Mouse (Mus musculus) cerebellum, adult 9-10 months (tissue): ENCODE measurements around the gene Ccdc174.
"Not testable (repeated sequence)": the region's sequence is repeated elsewhere in the genome, so short reads cannot be mapped to it uniquely, and the experiment has no call there.

ENCODE experiments used
- DNase-seq: peaks from one replicate; pipeline ENCODE4 v3.0.0; 2022

Ccdc174 gene

DNA sequence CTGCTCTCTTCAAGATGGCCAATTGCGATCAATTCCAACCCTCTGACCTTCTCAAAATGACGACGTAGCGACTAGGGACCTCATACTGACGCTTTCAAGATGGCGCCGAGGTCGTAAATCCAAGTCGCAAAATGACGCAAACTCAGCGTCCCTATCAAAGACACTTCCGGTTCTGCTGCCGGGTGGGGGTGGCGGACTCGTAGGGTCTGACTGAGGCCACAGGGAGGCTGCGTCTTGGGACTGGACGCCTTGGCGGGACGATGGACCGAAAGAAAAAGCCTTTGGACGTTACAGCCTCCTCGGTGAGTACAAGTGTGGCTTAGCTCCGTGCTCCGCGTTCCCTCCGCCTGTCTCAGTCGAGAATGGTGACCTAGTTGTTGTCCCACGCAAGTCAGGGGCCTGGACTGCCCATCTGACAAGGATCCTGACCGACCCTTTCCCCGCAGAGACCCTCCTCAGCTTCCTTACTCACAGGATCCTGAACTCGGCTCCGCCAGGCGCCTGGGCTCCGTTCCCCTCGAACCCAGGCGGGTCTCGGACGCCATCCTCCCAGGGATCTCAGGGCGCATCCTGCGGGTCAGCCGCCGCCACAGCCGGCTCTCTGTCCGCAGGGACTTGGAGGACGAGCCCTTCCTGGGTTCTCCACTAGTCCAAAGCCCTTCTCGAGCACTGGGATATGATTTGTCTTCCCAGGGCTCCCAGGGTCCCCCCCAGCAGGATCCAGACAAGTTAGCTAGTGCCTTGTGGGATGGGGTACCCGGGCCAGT, at the start of gene Ccdc174:
Gene Ccdc174, plus strand, starts transcription at position 169 of the 767 bp plus-strand sequence.
- peak; percentile 95 for DNase-seq

DNA sequence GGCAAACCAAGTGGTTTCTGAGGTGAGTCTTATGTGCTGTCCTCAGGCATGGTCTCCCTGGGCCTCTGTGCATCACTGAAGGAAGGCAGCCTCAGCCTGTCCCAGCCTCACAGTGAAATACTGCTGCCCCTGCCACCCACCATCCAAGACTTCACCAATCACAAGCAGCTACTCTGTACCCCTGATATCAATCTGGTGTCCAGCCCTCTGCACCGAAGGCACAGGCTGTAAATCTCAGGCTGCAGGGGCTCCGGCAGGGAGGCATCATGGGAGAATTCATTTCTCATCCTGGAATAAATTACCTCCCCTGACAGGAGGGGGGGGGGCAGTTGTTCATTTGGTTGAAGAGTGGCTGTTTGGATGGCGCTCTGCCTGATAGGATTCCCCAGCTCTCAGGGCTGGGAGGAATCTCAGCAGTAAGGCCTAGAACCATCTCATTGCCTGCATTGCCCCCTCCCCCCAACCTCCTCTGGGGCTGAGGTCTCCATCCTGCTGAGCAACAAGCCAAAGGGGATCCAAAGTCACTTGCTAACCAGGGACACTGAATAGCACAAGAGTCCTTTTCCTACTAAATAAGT, 44.9 kb upstream of the Ccdc174 start:
- DNase-seq = no peak

- DNase-seq = no peak
Measured at GRCm38 (mm10) chr6:91839010-91839871, 38.6 kb upstream of the Ccdc174 start.

DNA sequence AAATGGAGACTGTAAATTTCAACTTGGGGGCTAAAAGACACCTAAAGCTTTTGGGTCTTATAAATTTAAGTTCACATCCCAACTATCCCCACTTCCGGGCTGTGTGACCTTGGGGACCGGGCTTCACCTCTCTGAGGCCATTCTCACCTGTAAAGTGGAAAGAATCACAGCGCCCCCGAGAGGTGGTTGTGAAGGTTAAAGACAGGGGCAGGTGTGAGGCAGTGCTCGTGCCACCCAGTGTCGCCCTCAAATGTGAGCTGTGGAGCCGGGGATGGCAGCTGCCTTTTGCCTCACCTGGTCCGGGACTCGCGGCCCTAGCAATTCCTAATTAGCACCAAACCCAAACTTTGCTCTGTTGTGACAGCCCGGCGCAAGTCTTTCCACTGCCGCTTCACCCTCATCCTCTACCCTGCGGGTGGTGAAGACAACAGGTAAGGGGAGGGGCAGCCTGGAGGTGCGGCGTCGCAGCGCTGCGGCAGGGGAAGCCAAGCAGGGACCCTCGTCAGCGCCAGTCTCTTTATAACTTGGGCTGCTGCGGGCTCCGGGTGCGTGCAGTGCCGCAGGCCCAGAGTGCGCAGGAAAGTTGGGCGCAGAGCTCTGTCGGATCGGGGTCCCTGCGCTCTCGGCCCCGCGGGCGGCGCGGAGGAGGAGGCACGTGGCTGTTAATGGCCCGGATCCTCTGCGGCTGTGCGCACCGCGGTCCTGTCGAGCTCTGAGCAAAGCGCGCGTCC, 34.8 kb upstream of the Ccdc174 start:
- DNase-seq = no peak

GRCm38 (mm10) chr6:91843628-91844153, 34.2 kb upstream of the Ccdc174 start:
- no peak for DNase-seq

DNA sequence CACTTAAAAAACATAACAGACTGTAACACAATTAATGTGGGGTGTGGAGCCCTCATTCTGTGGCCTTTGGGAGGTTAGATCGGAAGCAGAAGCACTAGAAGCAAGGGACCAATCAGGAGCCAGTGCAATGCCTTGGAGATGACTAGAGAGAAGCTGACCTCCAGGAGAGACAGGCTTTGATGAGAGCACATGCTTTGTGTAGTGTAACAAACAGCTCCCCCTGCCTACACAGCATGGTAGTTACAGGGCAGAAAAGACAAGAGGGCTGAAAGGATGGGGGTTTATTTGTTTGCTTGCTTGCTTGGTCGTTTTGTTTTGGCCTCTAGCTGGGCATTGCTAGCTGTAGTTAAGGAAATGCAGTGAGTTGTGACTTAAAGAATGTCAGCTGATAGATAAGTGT, 25.3 kb upstream of the Ccdc174 start:
- DNase-seq = peak; percentile 45

DNA sequence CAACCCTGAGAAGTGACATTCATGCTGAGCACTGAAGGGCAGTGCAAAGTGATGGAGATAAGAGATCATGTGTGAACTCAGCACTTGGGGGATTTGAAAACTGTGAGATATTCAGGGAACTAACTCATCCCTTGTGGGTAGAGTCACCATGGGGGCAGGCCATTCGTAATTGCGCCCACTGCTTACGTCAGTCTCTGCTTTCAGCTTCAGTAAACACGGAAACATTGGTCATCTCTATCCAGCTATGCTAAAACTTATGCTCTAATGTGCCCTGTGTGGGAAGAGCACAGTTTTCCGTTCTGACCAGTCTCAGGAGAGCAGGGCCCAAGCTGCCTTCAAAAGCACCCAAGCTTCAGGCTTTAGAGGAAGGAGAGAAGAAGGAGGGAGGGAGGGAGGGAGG, 19.5 kb upstream of the Ccdc174 start:
- DNase-seq = no peak

DNA sequence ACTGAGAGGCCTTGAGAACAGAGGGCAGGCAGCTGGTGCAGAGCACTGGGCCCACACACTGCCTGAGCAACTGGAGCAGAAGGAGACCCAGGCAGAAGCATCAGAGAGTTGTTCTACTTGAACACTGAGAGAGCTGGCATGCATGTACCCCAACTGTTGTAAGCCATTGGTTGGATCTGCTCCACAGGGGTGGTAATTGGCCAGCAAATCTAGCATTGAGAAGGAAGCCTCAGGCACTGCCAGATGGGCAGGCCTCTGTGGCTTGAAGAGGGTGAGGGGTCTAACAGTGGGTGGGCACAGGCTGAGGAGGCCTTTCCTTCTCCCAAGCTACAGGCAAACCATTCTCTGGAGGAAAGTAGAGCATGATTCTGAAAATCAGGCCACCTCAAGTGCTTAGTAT, 15.0 kb upstream of the Ccdc174 start:
- DNase-seq = no peak

- DNase-seq = no peak
Measured at GRCm38 (mm10) chr6:91864595-91864994, 13.3 kb upstream of the Ccdc174 start.

DNA sequence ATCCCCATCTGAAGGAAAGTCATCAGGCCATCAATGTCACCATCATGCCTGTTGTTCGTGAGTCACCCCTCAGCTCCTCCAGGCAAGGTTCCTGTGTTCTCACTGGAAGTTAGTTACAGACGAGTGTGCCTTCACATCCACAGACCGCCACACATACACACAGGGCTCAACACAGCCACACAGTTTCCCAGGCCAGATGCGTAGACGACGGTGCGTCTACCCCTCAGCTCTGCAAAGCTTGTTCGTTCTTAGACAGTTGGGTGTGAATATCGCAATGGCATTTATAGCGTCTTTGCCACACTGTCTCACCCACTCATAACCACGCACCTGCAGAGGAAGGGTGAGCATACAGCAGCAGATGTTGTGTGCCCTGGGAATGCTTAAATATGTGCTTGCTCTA, 12.3 kb upstream of the Ccdc174 start:
- DNase-seq = no peak

GRCm38 (mm10) chr6:91868091-91868490, 9.8 kb upstream of the Ccdc174 start:
- no peak for DNase-seq

DNA sequence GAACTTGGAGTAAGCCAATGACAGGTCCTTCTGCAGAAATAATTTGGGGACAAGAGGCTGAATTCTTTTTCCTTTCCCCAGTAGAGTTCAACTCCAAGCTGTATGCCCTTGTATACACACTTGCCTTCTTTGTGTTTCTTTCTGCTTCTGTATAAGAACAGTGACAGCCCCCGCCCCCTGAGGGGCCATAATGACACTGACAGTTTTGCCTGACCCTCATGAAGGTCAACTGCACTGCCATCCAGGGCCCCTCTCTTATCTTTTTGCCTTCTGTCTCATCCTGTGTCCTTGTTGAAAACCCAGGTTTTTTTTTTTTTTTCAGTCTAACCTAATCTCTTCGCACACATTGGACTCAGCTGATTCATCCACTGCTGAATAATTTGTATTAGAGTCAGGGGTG, 5.1 kb upstream of the Ccdc174 start:
- DNase-seq = no peak

GRCm38 (mm10) chr6:91883859-91884258, 6.0 kb downstream of the Ccdc174 start:
- DNase-seq = no peak

- no peak for DNase-seq
Measured at GRCm38 (mm10) chr6:91889255-91889906, 11.5 kb downstream of the Ccdc174 start.

- DNase-seq = no peak
Measured at GRCm38 (mm10) chr6:91890615-91891014, 12.8 kb downstream of the Ccdc174 start.

DNA sequence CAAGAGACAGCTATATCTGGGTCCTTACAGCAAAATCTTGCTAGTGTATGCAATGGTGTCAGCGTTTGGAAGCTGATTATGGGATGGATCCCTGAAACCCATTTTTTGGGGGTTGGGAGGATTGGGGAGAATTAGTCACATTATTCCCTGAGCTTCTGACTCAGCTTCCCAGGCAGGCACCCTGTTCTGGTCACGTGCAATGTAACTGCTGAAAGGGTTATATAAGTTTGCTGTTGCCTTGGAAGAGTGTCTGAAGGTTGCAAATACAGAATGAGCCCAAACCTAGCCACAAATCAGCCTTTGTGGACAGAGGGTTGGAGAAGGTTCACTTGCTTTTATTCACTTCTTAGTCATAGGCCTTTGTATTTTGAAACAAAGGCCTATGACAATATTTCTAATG, 13.9 kb downstream of the Ccdc174 start:
- DNase-seq = no peak

- no peak for DNase-seq
Measured at GRCm38 (mm10) chr6:91896783-91897182, 18.9 kb downstream of the Ccdc174 start.

DNA sequence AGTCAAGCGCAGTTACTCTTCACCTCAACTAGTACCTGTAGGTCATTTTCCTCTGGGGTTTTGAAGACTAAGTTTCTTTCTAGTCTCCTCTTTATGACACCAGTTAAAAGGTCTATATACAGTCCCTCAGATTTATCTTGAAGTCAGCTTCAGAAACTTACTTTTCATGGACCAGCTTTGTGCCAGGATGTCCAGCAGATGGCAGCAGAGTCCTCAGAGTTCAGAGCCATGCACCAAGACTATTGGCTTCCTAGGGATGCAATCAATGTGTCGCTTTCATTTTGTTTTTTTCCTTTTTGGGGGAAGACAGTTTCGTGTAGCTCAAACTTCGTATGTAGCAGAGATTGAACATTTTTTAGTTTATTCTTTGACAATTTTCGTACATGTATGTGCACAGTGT, 23.7 kb downstream of the Ccdc174 start:
- peak; percentile 64 for DNase-seq

DNA sequence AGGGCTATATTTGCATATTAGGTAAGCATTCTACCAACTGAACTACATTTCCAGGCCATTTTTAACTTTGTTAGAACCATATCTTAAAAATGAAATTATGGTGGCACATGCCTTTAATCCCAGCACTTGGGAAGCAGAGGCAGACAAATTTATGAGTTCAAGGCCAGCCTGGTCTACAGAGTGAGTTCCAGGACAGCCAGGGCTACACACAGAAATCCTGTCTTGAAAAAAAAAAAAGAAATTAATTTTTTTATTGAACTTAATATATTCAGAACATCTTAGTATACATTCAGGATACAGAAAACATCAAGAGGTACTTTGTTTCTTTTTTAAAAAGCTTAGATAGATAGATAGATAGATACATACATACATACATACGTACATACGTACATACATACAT, 24.7 kb downstream of the Ccdc174 start, which contains the start of gene 4930590J08Rik:
Gene 4930590J08Rik, plus strand, starts transcription at position 301 of the 400 bp plus-strand sequence.
- DNase-seq = not testable (repeated sequence)

- no peak for DNase-seq
Measured at GRCm38 (mm10) chr6:91914011-91914410, 36.2 kb downstream of the Ccdc174 start.

GRCm38 (mm10) chr6:91917286-91917685, 39.4 kb downstream of the Ccdc174 start:
- DNase-seq = no peak

GRCm38 (mm10) chr6:91917716-91918115, 39.9 kb downstream of the Ccdc174 start:
- DNase-seq = no peak
